Mouse (Mus musculus) midbrain, embryonic 16.5 days (tissue): Measurements from ENCODE around the gene Vrtn. TPM values are rescaled to one million over a fixed set of nuclear protein-coding genes. Genes with fewer than 3 reads are reported as not detected.

Experiments
- ATAC-seq: fragments of 200-750 bp; cut with Nextera tagmentation; 2 replicates; pipeline ENCODE4 v1.8.0; 2017; ENCODE audit warnings: moderate TSS enrichment
- H3K27ac ChIP-seq: fragments of 300-500 bp; sonication (generic); 2 replicates; pipeline ENCODE4 v1.5.1; 2014; ENCODE audit warnings: mild to moderate bottlenecking, low read length, mixed read lengths
- H3K27me3 ChIP-seq: fragments of 300-500 bp; sonication (generic); 2 replicates; pipeline ENCODE4 v1.6.1; 2014; ENCODE audit warnings: low read depth, low read length, mixed read lengths; ENCODE audit not compliant: control insufficient read depth, insufficient read depth
- H3K36me3 ChIP-seq: fragments of 300-500 bp; sonication (generic); 2 replicates; pipeline ENCODE4 v1.6.1; 2014; ENCODE audit warnings: mild to moderate bottlenecking, low read length, moderate library complexity, mixed read lengths; ENCODE audit not compliant: control insufficient read depth, insufficient read depth
- H3K4me1 ChIP-seq: fragments of 300-500 bp; sonication (generic); 2 replicates; pipeline ENCODE4 v1.6.1; 2014; ENCODE audit warnings: mild to moderate bottlenecking, low read length, mixed read lengths; ENCODE audit not compliant: control insufficient read depth, insufficient read depth
- H3K4me2 ChIP-seq: fragments of 300-500 bp; sonication (generic); 2 replicates; pipeline ENCODE4 v1.6.1; 2014; ENCODE audit warnings: mild to moderate bottlenecking, low read length, mixed read lengths
- H3K4me3 ChIP-seq: fragments of 300-500 bp; sonication (generic); 2 replicates; pipeline ENCODE4 v1.5.1; 2014; ENCODE audit warnings: low read depth, mild to moderate bottlenecking, low read length, moderate library complexity, mixed read lengths
- H3K9ac ChIP-seq: fragments of 300-500 bp; sonication (generic); 2 replicates; pipeline ENCODE4 v1.6.1; 2014; ENCODE audit warnings: low read depth, low read length, mixed read lengths
- H3K9me3 ChIP-seq: fragments of 300-500 bp; sonication (generic); replicated peaks from 2 replicates; pipeline ENCODE4 v1.6.1; 2014; ENCODE audit warnings: mild to moderate bottlenecking, low read length, mixed read lengths; ENCODE audit not compliant: control insufficient read depth, poor library complexity, severe bottlenecking
- WGBS: fragments of 180-500 bp; shearing (Covaris S2); extraction: QIAGEN DNeasy Blood & Tissue Kit; methylation state at CpG from one replicate; pipeline ENCODE4 v1.1.7; 2014; 5-methylcytosine and 5-hydroxymethylcytosine counted together
- polyA plus RNA-seq: library from polyadenylated mRNA; unstranded; fragments of >200 nt; fragmentation: Nextera tagmentation; extraction: Ambion mirVana; gene quantifications from 2 replicates; pipeline ENCODE4 v1.2.1, GENCODE M21; 2015

Vrtn gene
- 0.08 and 0.09 TPM in 2 replicates for polyA plus RNA-seq

- peaks cover 2% of the 10 kb centered on the region; the same call in 1 of the 2 replicates for H3K4me1 ChIP-seq
- no peak within 1 kb of the TSS for H3K4me2 ChIP-seq
- no peaks in the 10 kb centered on the region for H3K36me3 ChIP-seq
- no peak within 1 kb of the TSS for H3K4me3 ChIP-seq
- H3K9ac ChIP-seq, result no peak within 1 kb of the TSS
- H3K27ac ChIP-seq, result no peak within 1 kb of the TSS
- H3K27me3 ChIP-seq, result peaks cover 35% of the 10 kb centered on the region
- no peak for ATAC-seq
- WGBS, result 5% methylated on average over 9 of the region's 9 CpGs
- no peaks in the 10 kb centered on the region for H3K9me3 ChIP-seq
These were observed at the start of gene Vrtn for GRCm38 (mm10) chr12:84640654-84641053. TSS of gene Vrtn (plus strand) at chr12:84641019.

GRCm38 (mm10) chr12:84598324-84598723 lies 42.5 kb upstream of the Vrtn start:
- no peaks in the 10 kb centered on the region for H3K4me1 ChIP-seq
- ATAC-seq, result peak; percentile 51; the same call in 1 of the 2 replicates
- H3K9me3 ChIP-seq, result no peaks in the 10 kb centered on the region

GRCm38 (mm10) chr12:84604001-84604400 lies 36.8 kb upstream of the Vrtn start:
- H3K9me3 ChIP-seq, result no peaks in the 10 kb centered on the region
- H3K4me2 ChIP-seq, result no peak overlapping the region
- peaks cover 8% of the 10 kb centered on the region; the same call in 1 of the 2 replicates for H3K36me3 ChIP-seq
- H3K4me3 ChIP-seq, result no peak overlapping the region
- H3K4me1 ChIP-seq, result no peaks in the 10 kb centered on the region
- no peak overlapping the region for H3K9ac ChIP-seq
- WGBS, result 90% methylated on average over 6 of the region's 7 CpGs
- no peak overlapping the region for H3K27ac ChIP-seq
- ATAC-seq, result no peak
- H3K27me3 ChIP-seq, result no peaks in the 10 kb centered on the region

More at GRCm38 (mm10) chr12:84598324-84598723, 42.5 kb upstream of the Vrtn start:
- H3K9ac ChIP-seq, result no peak overlapping the region
- H3K27ac ChIP-seq, result no peak overlapping the region
- H3K4me3 ChIP-seq, result no peak overlapping the region
- H3K4me2 ChIP-seq, result no peak overlapping the region
- WGBS, result 21% methylated on average over 8 of the region's 8 CpGs
- H3K36me3 ChIP-seq, result peaks cover 4% of the 10 kb centered on the region; the same call in 1 of the 2 replicates
- 0 out of 2 replicates have a peak, but pooled peaks cover 2% of the 10 kb centered on the region for H3K27me3 ChIP-seq

GRCm38 (mm10) chr12:84605860-84606259 lies 35.0 kb upstream of the Vrtn start:
- Histone ChIP-seq H3K4me2 (no peak overlapping the region), H3K36me3 (peaks cover 8% of the 10 kb centered on the region; the same call in 1 of the 2 replicates), H3K9ac (no peak overlapping the region), H3K27ac (no peak overlapping the region), H3K4me1 (no peaks in the 10 kb centered on the region), H3K27me3 (no peaks in the 10 kb centered on the region), H3K9me3 (no peaks in the 10 kb centered on the region), H3K4me3 (no peak overlapping the region)
- 75% methylated on average over 7 of the region's 7 CpGs for WGBS
- no peak for ATAC-seq

- 87% methylated on average over 10 of the region's 10 CpGs for WGBS
- no peak overlapping the region for H3K27ac ChIP-seq
- no peaks in the 10 kb centered on the region; the same call in 1 of the 2 replicates for H3K4me1 ChIP-seq
- no peak overlapping the region for H3K9ac ChIP-seq
- H3K4me2 ChIP-seq, result no peak overlapping the region
- no peak overlapping the region for H3K4me3 ChIP-seq
- H3K36me3 ChIP-seq, result peaks cover 4% of the 10 kb centered on the region; the same call in 1 of the 2 replicates
- H3K9me3 ChIP-seq, result no peaks in the 10 kb centered on the region
- no peaks in the 10 kb centered on the region for H3K27me3 ChIP-seq
- ATAC-seq, result no peak
These were observed 29.1 kb upstream of the Vrtn start for GRCm38 (mm10) chr12:84611718-84612117.

- peaks cover 4% of the 10 kb centered on the region; the same call in 1 of the 2 replicates for H3K36me3 ChIP-seq
- no peak overlapping the region for H3K4me2 ChIP-seq
- ATAC-seq, result no peak
- no peak overlapping the region for H3K4me3 ChIP-seq
- no peak overlapping the region for H3K27ac ChIP-seq
- H3K9ac ChIP-seq, result no peak overlapping the region
- no peaks in the 10 kb centered on the region for H3K9me3 ChIP-seq
- no peaks in the 10 kb centered on the region; the same call in none of the 2 replicates for H3K4me1 ChIP-seq
- H3K27me3 ChIP-seq, result no peaks in the 10 kb centered on the region
- WGBS, result 78% methylated on average over 8 of the region's 8 CpGs
These were observed 28.3 kb upstream of the Vrtn start for GRCm38 (mm10) chr12:84612518-84612917.

- no peak for ATAC-seq
- H3K4me1 ChIP-seq, result peaks cover 3% of the 10 kb centered on the region
- H3K4me2 ChIP-seq, result no peak overlapping the region
- H3K9me3 ChIP-seq, result no peaks in the 10 kb centered on the region
- H3K36me3 ChIP-seq, result no peaks in the 10 kb centered on the region
- 91% methylated on average over 11 of the region's 11 CpGs for WGBS
- no peak overlapping the region for H3K27ac ChIP-seq
- H3K4me3 ChIP-seq, result no peak overlapping the region
- no peak overlapping the region for H3K9ac ChIP-seq
- no peaks in the 10 kb centered on the region for H3K27me3 ChIP-seq
These were observed 26.8 kb upstream of the Vrtn start for GRCm38 (mm10) chr12:84614001-84614400.

GRCm38 (mm10) chr12:84614524-84614923 lies 26.3 kb upstream of the Vrtn start:
- no peak overlapping the region for H3K4me2 ChIP-seq
- no peaks in the 10 kb centered on the region for H3K9me3 ChIP-seq
- no peak overlapping the region for H3K4me3 ChIP-seq
- H3K9ac ChIP-seq, result no peak overlapping the region
- no peak overlapping the region for H3K27ac ChIP-seq
- ATAC-seq, result no peak
- H3K4me1 ChIP-seq, result peaks cover 3% of the 10 kb centered on the region
- H3K27me3 ChIP-seq, result no peaks in the 10 kb centered on the region
- 78% methylated on average over 7 of the region's 7 CpGs for WGBS
- H3K36me3 ChIP-seq, result no peaks in the 10 kb centered on the region

GRCm38 (mm10) chr12:84616977-84617630 lies 23.7 kb upstream of the Vrtn start, which contains the start of gene Abcd4:
TSS of gene Abcd4 (minus strand) at chr12:84617413.
- Histone ChIP-seq H3K9ac (peak within 1 kb of the TSS; percentile 90), H3K36me3 (no peaks in the 10 kb centered on the region), H3K9me3 (no peaks in the 10 kb centered on the region), H3K4me3 (peak within 1 kb of the TSS; percentile 91), H3K4me2 (peak within 1 kb of the TSS; percentile 70), H3K27ac (peak within 1 kb of the TSS; percentile 61), H3K4me1 (peaks cover 3% of the 10 kb centered on the region), H3K27me3 (no peaks in the 10 kb centered on the region)
- WGBS, result under 1% methylated on average over 34 of the region's 34 CpGs
- ATAC-seq, result peak; percentile 98
